ENCODE assay signal across 8 mouse cellular contexts in the genomic region with DNA sequence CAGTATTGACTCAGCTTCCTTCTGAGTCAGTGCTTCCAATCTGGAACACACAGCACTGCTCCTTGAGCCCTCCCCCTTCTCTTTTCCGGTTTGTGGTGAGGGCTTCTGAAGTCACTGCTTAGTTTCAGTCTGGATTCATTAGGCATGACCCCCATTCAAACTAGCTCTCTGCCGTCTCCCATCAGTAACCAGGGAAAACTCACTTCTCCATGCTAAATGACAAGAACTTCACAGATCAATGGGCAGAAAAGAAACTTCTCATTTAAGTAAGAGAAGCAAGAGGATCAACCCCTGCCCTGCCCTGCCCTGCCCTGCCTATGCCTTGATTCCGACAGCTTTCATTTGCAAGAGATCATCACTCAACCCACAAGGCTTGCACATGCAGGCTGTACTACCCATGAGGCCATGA.
DNase-seq lines count a peak whose midpoint lies in the region; ATAC-seq and TF ChIP-seq lines count a peak whose summit lies in the region.

No protein-coding gene starts in this region.

- no peak overlapping the region for H3K4me3 ChIP-seq in heart, embryonic 12.5 days
- no peak overlapping the region for H3K4me3 ChIP-seq in spleen, adult 2 months (ENCODE audit: extremely low read depth, insufficient read depth, insufficient read length)
- no peak overlapping the region for H3K4me3 ChIP-seq in intestine, embryonic 16.5 days (ENCODE audit: low read length)
- H3K4me3 ChIP-seq in stomach, postnatal 0 days (ENCODE audit: low read depth, low read length) = no peak overlapping the region
- no peak overlapping the region for H3K4me3 ChIP-seq in left cerebral cortex, adult 2 months

- no peak overlapping the region for H3K9ac ChIP-seq in heart, embryonic 12.5 days
- no peak overlapping the region for H3K9ac ChIP-seq in intestine, embryonic 16.5 days (ENCODE audit: low read depth, low read length)
- no peak overlapping the region for H3K9ac ChIP-seq in stomach, postnatal 0 days (ENCODE audit: low read length)

- ATAC-seq in heart, embryonic 12.5 days (ENCODE audit: insufficient number of reproducible peaks, low FRiP score) = 0 out of 2 replicates have a peak, but pooled peaks have one; percentile 59
- ATAC-seq in intestine, embryonic 16.5 days = peak; percentile 38; the same call in 1 of the 2 replicates
- peak; percentile 71 for ATAC-seq in stomach, postnatal 0 days (ENCODE audit: low FRiP score, low TSS enrichment)

- no peak for TF ChIP-seq EP300 in stomach, postnatal 0 days (optimal IDR thresholded peaks at IDR 0.05)

- intact Hi-C loops in left cerebral cortex, adult 2 months (cut with DNase I) = no loop called here

- 43% methylated on average over 3 of the region's 3 CpGs for WGBS in heart, embryonic 12.5 days
- 9% methylated on average over 3 of the region's 3 CpGs for WGBS in spleen, adult 2 months
- 28% methylated on average over 3 of the region's 3 CpGs for WGBS in intestine, embryonic 16.5 days
- 24% methylated on average over 3 of the region's 3 CpGs for WGBS in stomach, postnatal 0 days

- no peaks in the 10 kb centered on the region for H3K27me3 ChIP-seq in heart, embryonic 12.5 days (replicated peaks)
- no peaks in the 10 kb centered on the region for H3K27me3 ChIP-seq in spleen, adult 2 months (ENCODE audit: control insufficient read depth, insufficient read depth, low read length)
- no peaks in the 10 kb centered on the region for H3K27me3 ChIP-seq in intestine, embryonic 16.5 days (replicated peaks; ENCODE audit: control insufficient read depth, insufficient read depth, low read length)
- H3K27me3 ChIP-seq in stomach, postnatal 0 days (ENCODE audit: control insufficient read depth, insufficient read depth, low read length) = no peaks in the 10 kb centered on the region

- H3K27ac ChIP-seq in heart, embryonic 12.5 days (ENCODE audit: poor library complexity, severe bottlenecking) = no peak overlapping the region
- H3K27ac ChIP-seq in spleen, adult 2 months (ENCODE audit: insufficient read depth, low read length) = peak overlapping the region; percentile 82
- H3K27ac ChIP-seq in intestine, embryonic 16.5 days (ENCODE audit: low read length) = no peak overlapping the region
- H3K27ac ChIP-seq in stomach, postnatal 0 days (replicated peaks) = no peak overlapping the region
- H3K27ac ChIP-seq in left cerebral cortex, adult 2 months = no peak overlapping the region

- no peak overlapping the region for H3K4me2 ChIP-seq in heart, embryonic 12.5 days
- no peak overlapping the region for H3K4me2 ChIP-seq in intestine, embryonic 16.5 days (ENCODE audit: low read depth, low read length)
- H3K4me2 ChIP-seq in stomach, postnatal 0 days (replicated peaks; ENCODE audit: low read depth) = no peak overlapping the region

- peaks cover 23% of the 10 kb centered on the region for H3K4me1 ChIP-seq in heart, embryonic 12.5 days (replicated peaks)
- H3K4me1 ChIP-seq in spleen, adult 2 months (ENCODE audit: control insufficient read depth, insufficient read depth, insufficient read length) = peaks cover 27% of the 10 kb centered on the region
- H3K4me1 ChIP-seq in intestine, embryonic 16.5 days (ENCODE audit: control insufficient read depth, insufficient read depth, low read length) = peaks cover 15% of the 10 kb centered on the region
- no peaks in the 10 kb centered on the region for H3K4me1 ChIP-seq in stomach, postnatal 0 days (replicated peaks; ENCODE audit: control insufficient read depth, insufficient read depth)

- no peak for DNase-seq in heart, postnatal 4 days
- peak; percentile 31 to 61 for DNase-seq in spleen, adult 2 months (ENCODE audit: low read depth in 1 of 2, low spot score in 2 of 2)
- DNase-seq in spleen, adult 12 weeks (ENCODE audit: low spot score) = no peak
- DNase-seq in stomach, postnatal 0 days (ENCODE audit: low spot score) = no peak
- no peak for DNase-seq in right cerebral cortex, adult 2 months (ENCODE audit: low spot score in 2 of 2)
- DNase-seq in left cerebral cortex, adult 2 months (ENCODE audit: extremely low spot score in 1 of 2, low spot score in 2 of 2) = no peak

- no peak for TF ChIP-seq CTCF in spleen, adult 2 months (IDR thresholded peaks at IDR 0.05; ENCODE audit: extremely low read depth, insufficient read depth, insufficient read length, insufficient replicate concordance)
- TF ChIP-seq CTCF in stomach, postnatal 0 days (IDR thresholded peaks at IDR 0.05; ENCODE audit: low read depth) = no peak
- TF ChIP-seq CTCF in left cerebral cortex, adult 2 months (IDR thresholded peaks at IDR 0.05) = no peak

- no peak for TF ChIP-seq POLR2A in spleen, adult 2 months (IDR thresholded peaks at IDR 0.05; ENCODE audit: low read depth, low read length)

- no peaks in the 10 kb centered on the region for H3K36me3 ChIP-seq in heart, embryonic 12.5 days
- no peaks in the 10 kb centered on the region for H3K36me3 ChIP-seq in spleen, adult 2 months (ENCODE audit: control insufficient read depth, insufficient read depth, low read length)
- no peaks in the 10 kb centered on the region for H3K36me3 ChIP-seq in intestine, embryonic 16.5 days (ENCODE audit: control insufficient read depth, insufficient read depth, low read length)
- no peaks in the 10 kb centered on the region for H3K36me3 ChIP-seq in stomach, postnatal 0 days (ENCODE audit: control insufficient read depth, insufficient read depth, low read length)

- no peaks in the 10 kb centered on the region for H3K9me3 ChIP-seq in heart, embryonic 12.5 days (replicated peaks)
- H3K9me3 ChIP-seq in intestine, embryonic 16.5 days (ENCODE audit: control insufficient read depth, low read length) = no peaks in the 10 kb centered on the region
- H3K9me3 ChIP-seq in stomach, postnatal 0 days (ENCODE audit: control insufficient read depth, low read length) = no peaks in the 10 kb centered on the region

Comparison
In these comparisons a context has a peak if more than half of its experiments do, and no peak if none do; other contexts are left out.
1. DNase-seq: peak in spleen, adult 2 months (2 of 2); none in heart, postnatal 4 days (single experiment), spleen, adult 12 weeks (single experiment), stomach, postnatal 0 days (single experiment), right cerebral cortex, adult 2 months (0 of 2) and left cerebral cortex, adult 2 months (0 of 2).
2. Peak in every context shown above with its lines, with median percentiles within 50 percentile points of each other: ATAC-seq.